Mouse (Mus musculus): ENCODE measurements around the gene Ahr. TPM values are rescaled to one million over a fixed set of nuclear protein-coding genes. Genes with fewer than 3 reads are reported as not detected.

Gene Ahr
- polyA plus RNA-seq, 1 experiment from 2014 or later, result 12.1 TPM

DNA sequence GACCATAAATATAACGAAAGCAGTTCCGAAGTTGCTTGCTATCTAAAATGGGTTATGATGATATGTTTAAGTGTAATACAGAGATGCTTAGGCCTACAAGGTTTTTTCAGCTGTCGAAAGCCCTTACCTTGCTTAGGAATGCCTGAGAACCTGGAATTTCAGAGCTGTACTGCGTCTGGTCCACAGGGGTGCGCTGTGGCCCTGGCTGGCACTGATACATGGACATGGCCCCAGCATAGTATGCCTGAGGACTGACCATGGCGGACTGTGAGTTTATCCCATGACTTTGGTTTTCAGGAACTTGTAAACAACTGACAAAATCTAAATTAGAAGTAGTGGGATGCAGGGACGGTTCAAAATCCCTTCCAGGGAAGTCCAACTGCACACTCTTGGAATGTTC is 31.3 kb downstream of the Ahr start:
- Histone ChIP-seq H3K27me3 (no peaks in the 10 kb centered on the region), H3K4me3 (no peak overlapping the region), H3K4me1 (no peaks in the 10 kb centered on the region), H3K36me3 (peaks cover 17% of the 10 kb centered on the region), H3K27ac (no peak overlapping the region), H3K9ac (no peak overlapping the region), H3K4me2 (no peak overlapping the region), H3K9me3 (no peaks in the 10 kb centered on the region)
- 89% methylated on average over 7 of the region's 7 CpGs for WGBS
- no peak for ATAC-seq (ENCODE audit: insufficient number of reproducible peaks, insufficient read depth, low FRiP score, low TSS enrichment, low read depth)

DNA sequence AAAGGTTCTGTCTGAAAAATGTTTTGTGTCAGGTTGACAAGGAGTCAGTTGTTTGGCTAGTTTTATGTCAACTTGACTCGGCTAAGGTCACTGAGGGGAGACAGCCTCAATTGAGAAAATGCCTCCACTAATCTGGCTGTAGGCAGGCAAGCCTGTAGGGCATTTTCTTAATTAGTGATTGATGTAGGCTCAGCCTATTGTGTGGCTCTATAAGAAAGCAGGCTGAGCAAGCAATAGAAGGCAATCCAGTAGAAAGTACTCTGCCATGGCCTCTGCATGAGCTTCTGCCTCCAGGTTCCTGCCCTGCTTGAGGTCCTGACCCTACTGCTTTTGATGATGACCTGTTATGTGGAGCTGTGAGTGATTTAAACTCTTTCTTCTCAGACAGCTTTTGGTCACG is 33.4 kb downstream of the Ahr start:
- no peak overlapping the region for H3K9ac ChIP-seq

GRCm38 (mm10) chr12:35495195-35495594 is 39.6 kb downstream of the Ahr start:
- Histone ChIP-seq H3K4me1 (no peaks in the 10 kb centered on the region), H3K9ac (no peak overlapping the region), H3K27me3 (peaks cover 4% of the 10 kb centered on the region; the same call in 1 of the 2 replicates), H3K27ac (no peak overlapping the region), H3K9me3 (no peaks in the 10 kb centered on the region), H3K4me2 (no peak overlapping the region), H3K36me3 (no peaks in the 10 kb centered on the region), H3K4me3 (no peak overlapping the region)
- WGBS, result 43% methylated on average over 4 of the region's 4 CpGs
- 0 out of 2 replicates have a peak, but pooled peaks have one; percentile 20 for ATAC-seq (ENCODE audit: insufficient number of reproducible peaks, insufficient read depth, low FRiP score, low TSS enrichment, low read depth)

More for the DNA sequence above, 33.4 kb downstream of the Ahr start:
- Histone ChIP-seq H3K9me3 (no peaks in the 10 kb centered on the region), H3K4me1 (no peaks in the 10 kb centered on the region), H3K27ac (no peak overlapping the region), H3K4me3 (no peak overlapping the region), H3K27me3 (no peaks in the 10 kb centered on the region), H3K36me3 (peaks cover 13% of the 10 kb centered on the region), H3K4me2 (no peak overlapping the region)
- no peak for ATAC-seq (ENCODE audit: insufficient number of reproducible peaks, insufficient read depth, low FRiP score, low TSS enrichment, low read depth)
- WGBS, result 17% methylated on average over 2 of the region's 2 CpGs

- H3K27me3 ChIP-seq, result no peaks in the 10 kb centered on the region
- no peak overlapping the region for H3K4me2 ChIP-seq
- 79% methylated on average over 2 of the region's 2 CpGs for WGBS
- H3K36me3 ChIP-seq, result no peaks in the 10 kb centered on the region
- no peak overlapping the region for H3K4me3 ChIP-seq
- no peaks in the 10 kb centered on the region for H3K9me3 ChIP-seq
- no peak overlapping the region for H3K27ac ChIP-seq
- peaks cover 8% of the 10 kb centered on the region; the same call in 1 of the 2 replicates for H3K4me1 ChIP-seq
- H3K9ac ChIP-seq, result no peak overlapping the region
- ATAC-seq (ENCODE audit: insufficient number of reproducible peaks, insufficient read depth, low FRiP score, low TSS enrichment, low read depth), result no peak
Measured at GRCm38 (mm10) chr12:35480764-35481163, 54.1 kb downstream of the Ahr start.

DNA sequence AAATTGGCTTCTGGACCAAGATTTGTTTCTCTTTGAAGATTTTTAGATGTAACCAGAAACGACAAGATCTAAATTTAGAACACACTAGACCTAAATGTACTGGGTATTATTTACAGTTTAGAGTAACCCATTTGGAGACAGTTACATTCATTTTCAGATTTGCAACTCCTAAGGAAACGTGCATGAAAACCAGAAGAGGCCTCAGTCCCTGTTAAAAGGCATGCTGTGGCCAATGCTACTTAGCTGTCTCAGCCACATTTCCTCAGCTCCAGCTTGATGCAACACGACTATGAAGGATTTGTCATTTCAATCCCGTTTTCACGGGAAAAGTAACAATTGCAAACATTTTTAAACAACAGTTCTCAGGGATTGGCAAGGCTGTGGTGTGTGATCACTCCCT is 55.9 kb downstream of the Ahr start:
- H3K27me3 ChIP-seq, result no peaks in the 10 kb centered on the region
- no peaks in the 10 kb centered on the region for H3K9me3 ChIP-seq
- no peaks in the 10 kb centered on the region for H3K36me3 ChIP-seq
- WGBS, result 32% methylated on average over 5 of the region's 5 CpGs
- H3K9ac ChIP-seq, result no peak overlapping the region
- no peak overlapping the region for H3K4me3 ChIP-seq
- peaks cover 8% of the 10 kb centered on the region; the same call in 1 of the 2 replicates for H3K4me1 ChIP-seq
- H3K4me2 ChIP-seq, result no peak overlapping the region
- H3K27ac ChIP-seq, result peak overlapping the region; percentile 34; the same call in 1 of the 2 replicates
- ATAC-seq (ENCODE audit: insufficient number of reproducible peaks, insufficient read depth, low FRiP score, low TSS enrichment, low read depth), result no peak

DNA sequence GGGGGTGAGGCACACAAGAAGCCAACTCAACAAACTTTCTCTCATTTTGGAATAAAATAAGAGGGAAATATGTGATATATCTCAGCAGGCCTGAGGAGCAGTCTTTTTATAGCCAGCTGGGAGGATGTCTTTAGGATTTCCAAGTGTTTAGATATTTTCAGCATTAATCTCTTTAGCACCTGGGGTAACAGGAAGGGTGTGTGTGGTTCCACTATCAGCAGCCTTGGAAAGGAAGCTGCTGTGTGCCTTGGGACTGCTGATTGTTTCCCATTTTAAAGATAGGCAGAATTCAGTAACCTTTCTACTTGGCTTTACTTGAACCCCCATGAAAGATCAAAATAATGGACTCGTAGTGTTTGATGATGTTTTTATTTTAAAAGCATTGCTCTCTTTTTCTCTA is 71.4 kb downstream of the Ahr start:
- H3K9ac ChIP-seq, result no peak overlapping the region
- H3K4me1 ChIP-seq, result no peaks in the 10 kb centered on the region
- H3K9me3 ChIP-seq, result no peaks in the 10 kb centered on the region
- no peak overlapping the region for H3K4me3 ChIP-seq
- H3K27me3 ChIP-seq, result no peaks in the 10 kb centered on the region
- WGBS, result 80% methylated on average over 1 of the region's 1 CpGs
- no peak overlapping the region for H3K4me2 ChIP-seq
- no peak for ATAC-seq (ENCODE audit: insufficient number of reproducible peaks, insufficient read depth, low FRiP score, low TSS enrichment, low read depth)
- H3K27ac ChIP-seq, result no peak overlapping the region
- no peaks in the 10 kb centered on the region for H3K36me3 ChIP-seq

DNA sequence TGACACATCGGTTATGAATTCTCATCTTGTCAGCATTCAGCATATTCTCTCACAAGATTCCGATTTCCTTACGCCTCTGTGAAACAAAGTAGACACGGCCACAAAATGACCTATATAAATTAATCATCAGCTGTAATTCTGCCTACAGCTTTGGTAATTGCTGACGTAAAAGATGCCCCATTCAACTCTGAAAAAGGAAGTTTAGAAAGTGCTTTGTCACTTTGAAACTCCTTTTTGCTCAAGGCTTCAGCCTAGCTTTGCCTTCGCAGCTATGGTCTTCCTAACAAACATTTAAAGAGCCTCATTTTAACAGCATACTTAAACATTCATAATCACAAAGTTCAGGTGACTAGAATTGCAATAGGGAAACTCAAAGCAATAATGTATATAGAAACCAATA is 72.2 kb downstream of the Ahr start:
- WGBS, result 88% methylated on average over 6 of the region's 6 CpGs
- no peaks in the 10 kb centered on the region for H3K27me3 ChIP-seq
- ATAC-seq (ENCODE audit: insufficient number of reproducible peaks, insufficient read depth, low FRiP score, low TSS enrichment, low read depth), result no peak

GRCm38 (mm10) chr12:35459662-35460061 is 75.2 kb downstream of the Ahr start:
- Histone ChIP-seq H3K4me1 (no peaks in the 10 kb centered on the region), H3K9me3 (no peaks in the 10 kb centered on the region), H3K27ac (no peak overlapping the region), H3K36me3 (no peaks in the 10 kb centered on the region), H3K4me3 (no peak overlapping the region), H3K9ac (no peak overlapping the region), H3K4me2 (no peak overlapping the region), H3K27me3 (no peaks in the 10 kb centered on the region)
- WGBS, result 88% methylated on average over 3 of the region's 3 CpGs
- ATAC-seq (ENCODE audit: insufficient number of reproducible peaks, insufficient read depth, low FRiP score, low TSS enrichment, low read depth), result no peak

More for the DNA sequence above, 72.2 kb downstream of the Ahr start:
- H3K4me2 ChIP-seq, result no peak overlapping the region
- H3K9me3 ChIP-seq, result no peaks in the 10 kb centered on the region
- no peak overlapping the region for H3K27ac ChIP-seq
- no peak overlapping the region for H3K9ac ChIP-seq
- no peaks in the 10 kb centered on the region for H3K36me3 ChIP-seq
- no peaks in the 10 kb centered on the region for H3K4me1 ChIP-seq
- H3K4me3 ChIP-seq, result no peak overlapping the region
